Mouse (Mus musculus): ENCODE data around the gene Slain1.

DNA sequence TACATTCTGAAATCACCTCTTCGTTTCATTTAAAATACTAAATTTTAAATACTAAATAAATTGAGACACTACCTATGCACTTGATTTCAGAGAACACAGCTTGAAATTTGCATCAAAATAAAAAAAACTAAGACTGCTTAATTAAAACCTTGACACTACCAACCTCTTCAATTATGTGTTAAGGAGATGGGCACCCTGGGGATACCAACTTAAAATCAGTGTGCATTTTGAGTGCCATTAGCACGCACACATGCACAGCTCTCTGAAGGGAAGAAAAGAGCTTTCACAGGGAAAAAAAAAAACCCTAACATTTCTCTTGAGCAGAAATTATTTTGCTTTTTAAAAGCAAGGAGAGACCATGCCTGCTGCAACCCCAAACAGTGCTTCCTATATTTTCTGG is 2.0 kb upstream of the Slain1 start:
- TF ChIP-seq POLR2A (IDR thresholded peaks at IDR 0.05; ENCODE audit: control insufficient read depth, low read depth, low read length), result no peak
- TF ChIP-seq CTCF (IDR thresholded peaks at IDR 0.05; ENCODE audit: control insufficient read depth, insufficient read depth, insufficient replicate concordance, low read depth, low read length), result no peak

All from testis, adult 2 months (tissue).